Mouse (Mus musculus): ENCODE results near the gene Tnfsf13. TPM values are rescaled to one million over a fixed set of nuclear protein-coding genes. Genes with fewer than 3 reads are reported as not detected.

The Tnfsf13 gene
- polyA plus RNA-seq, 1 experiment, result 0.55 TPM

- TF ChIP-seq POLR2A (IDR thresholded peaks at IDR 0.05; ENCODE audit: borderline replicate concordance, extremely low read depth, insufficient read depth, insufficient read length, poor library complexity, severe bottlenecking), result no peak
- TF ChIP-seq CTCF (IDR thresholded peaks at IDR 0.05; ENCODE audit: borderline replicate concordance, extremely low read depth, insufficient read depth, insufficient read length), result no peak
- no peak for DNase-seq (ENCODE audit: low read depth)
These were observed 28.1 kb downstream of the Tnfsf13 start for GRCm38 (mm10) chr11:69657462-69657881.

- DNase-seq (ENCODE audit: low read depth), result peak; percentile 77
- TF ChIP-seq POLR2A (IDR thresholded peaks at IDR 0.05; ENCODE audit: borderline replicate concordance, extremely low read depth, insufficient read depth, insufficient read length, poor library complexity, severe bottlenecking) (no peak), CTCF (IDR thresholded peaks at IDR 0.05; ENCODE audit: borderline replicate concordance, extremely low read depth, insufficient read depth, insufficient read length) (peak; percentile 80)
These were observed 28.7 kb downstream of the Tnfsf13 start for GRCm38 (mm10) chr11:69656617-69657461.

GRCm38 (mm10) chr11:69656065-69656455 is 29.5 kb downstream of the Tnfsf13 start:
- no peak for TF ChIP-seq CTCF (IDR thresholded peaks at IDR 0.05; ENCODE audit: borderline replicate concordance, extremely low read depth, insufficient read depth, insufficient read length)
- TF ChIP-seq POLR2A (IDR thresholded peaks at IDR 0.05; ENCODE audit: borderline replicate concordance, extremely low read depth, insufficient read depth, insufficient read length, poor library complexity, severe bottlenecking), result no peak

GRCm38 (mm10) chr11:69655264-69656064 is 30.1 kb downstream of the Tnfsf13 start, which contains the start of gene Sox15:
TSS of gene Sox15 (plus strand) at chr11:69655314.
- DNase-seq (ENCODE audit: low read depth), result peak; percentile 86
- no peak for TF ChIP-seq POLR2A (IDR thresholded peaks at IDR 0.05; ENCODE audit: borderline replicate concordance, extremely low read depth, insufficient read depth, insufficient read length, poor library complexity, severe bottlenecking)
- TF ChIP-seq CTCF (IDR thresholded peaks at IDR 0.05; ENCODE audit: borderline replicate concordance, extremely low read depth, insufficient read depth, insufficient read length), result peak; percentile 86

More at GRCm38 (mm10) chr11:69656065-69656455, 29.5 kb downstream of the Tnfsf13 start:
- DNase-seq (ENCODE audit: low read depth), result no peak

- TF ChIP-seq POLR2A (IDR thresholded peaks at IDR 0.05; ENCODE audit: borderline replicate concordance, extremely low read depth, insufficient read depth, insufficient read length, poor library complexity, severe bottlenecking) (no peak), CTCF (IDR thresholded peaks at IDR 0.05; ENCODE audit: borderline replicate concordance, extremely low read depth, insufficient read depth, insufficient read length) (no peak)
- no peak for DNase-seq (ENCODE audit: low read depth)
These were observed 30.8 kb downstream of the Tnfsf13 start for GRCm38 (mm10) chr11:69654760-69655159.

- DNase-seq (ENCODE audit: low read depth), result peak; percentile 18
- no peak for TF ChIP-seq POLR2A (IDR thresholded peaks at IDR 0.05; ENCODE audit: borderline replicate concordance, extremely low read depth, insufficient read depth, insufficient read length, poor library complexity, severe bottlenecking)
- TF ChIP-seq CTCF (IDR thresholded peaks at IDR 0.05; ENCODE audit: borderline replicate concordance, extremely low read depth, insufficient read depth, insufficient read length), result no peak
These were observed 32.2 kb downstream of the Tnfsf13 start for GRCm38 (mm10) chr11:69653399-69653798.

- TF ChIP-seq POLR2A (IDR thresholded peaks at IDR 0.05; ENCODE audit: borderline replicate concordance, extremely low read depth, insufficient read depth, insufficient read length, poor library complexity, severe bottlenecking) (no peak), CTCF (IDR thresholded peaks at IDR 0.05; ENCODE audit: borderline replicate concordance, extremely low read depth, insufficient read depth, insufficient read length) (no peak)
- DNase-seq (ENCODE audit: low read depth), result no peak
These were observed 39.7 kb downstream of the Tnfsf13 start for GRCm38 (mm10) chr11:69645860-69646259.

GRCm38 (mm10) chr11:69635471-69635870 is 50.1 kb downstream of the Tnfsf13 start:
- no peak for DNase-seq (ENCODE audit: low read depth)
- TF ChIP-seq CTCF (IDR thresholded peaks at IDR 0.05; ENCODE audit: borderline replicate concordance, extremely low read depth, insufficient read depth, insufficient read length) (no peak), POLR2A (IDR thresholded peaks at IDR 0.05; ENCODE audit: borderline replicate concordance, extremely low read depth, insufficient read depth, insufficient read length, poor library complexity, severe bottlenecking) (no peak)

- DNase-seq (ENCODE audit: low read depth), result no peak
- TF ChIP-seq CTCF (IDR thresholded peaks at IDR 0.05; ENCODE audit: borderline replicate concordance, extremely low read depth, insufficient read depth, insufficient read length), result no peak
- TF ChIP-seq POLR2A (IDR thresholded peaks at IDR 0.05; ENCODE audit: borderline replicate concordance, extremely low read depth, insufficient read depth, insufficient read length, poor library complexity, severe bottlenecking), result no peak
These were observed 52.3 kb downstream of the Tnfsf13 start for GRCm38 (mm10) chr11:69633128-69633866.

Other genes starting within 250 kb of the Tnfsf13 start
- gene Dnah2, start 136.7 kb downstream of the Tnfsf13 start, polyA plus RNA-seq (2012; rRNA removed), result 4.7 and 5.2 TPM in 2 replicates
- gene Efnb3, start 125.6 kb downstream of the Tnfsf13 start, polyA plus RNA-seq (2012; rRNA removed), result 187 and 206 TPM in 2 replicates
- gene Wrap53, start 105.5 kb downstream of the Tnfsf13 start, polyA plus RNA-seq (2012; rRNA removed), result 20.9 and 27.0 TPM in 2 replicates
- 93.6 and 131 TPM in 2 replicates for gene Trp53, start 105.4 kb downstream of the Tnfsf13 start, polyA plus RNA-seq (2012; rRNA removed)
- gene Atp1b2, start 79.8 kb downstream of the Tnfsf13 start, polyA plus RNA-seq (2012; rRNA removed), result 44.3 and 74.7 TPM in 2 replicates
- gene Shbg, start 67.9 kb downstream of the Tnfsf13 start, polyA plus RNA-seq (2012; rRNA removed), result 0.08 TPM in 1 of 2 replicates, not detected in the other
- 13.7 and 17.8 TPM in 2 replicates for gene Sat2, start 63.8 kb downstream of the Tnfsf13 start, polyA plus RNA-seq (2012; rRNA removed)
- gene Fxr2, start 52.8 kb downstream of the Tnfsf13 start, polyA plus RNA-seq (2012; rRNA removed), result 129 and 151 TPM in 2 replicates
- 0.42 TPM in 1 of 2 replicates, not detected in the other for gene Sox15, start 30.5 kb downstream of the Tnfsf13 start, polyA plus RNA-seq (2012; rRNA removed)
- gene Mpdu1, start 23.1 kb downstream of the Tnfsf13 start, polyA plus RNA-seq (2012; rRNA removed), result 133 and 185 TPM in 2 replicates
- 7.8 and 10.8 TPM in 2 replicates for gene Cd68, start 19.6 kb downstream of the Tnfsf13 start, polyA plus RNA-seq (2012; rRNA removed)
- gene Eif4a1, start 13.4 kb downstream of the Tnfsf13 start, polyA plus RNA-seq (2012; rRNA removed), result 894 and 1,040 TPM in 2 replicates
- 139 and 167 TPM in 2 replicates for gene Senp3, start 3.7 kb downstream of the Tnfsf13 start, polyA plus RNA-seq (2012; rRNA removed)
- 5.3 and 6.0 TPM in 2 replicates for gene Tnfsf12, start 10.1 kb upstream of the Tnfsf13 start, polyA plus RNA-seq (2012; rRNA removed)
- 0.77 and 1.2 TPM in 2 replicates for gene Tnfsfm13, start 10.3 kb upstream of the Tnfsf13 start, polyA plus RNA-seq (2012; rRNA removed)
- 35.8 and 71.0 TPM in 2 replicates for gene Polr2a, start 72.9 kb upstream of the Tnfsf13 start, polyA plus RNA-seq (2012; rRNA removed)
- gene Slc35g3, start 76.2 kb upstream of the Tnfsf13 start, polyA plus RNA-seq (2012; rRNA removed), result 0.68 and 1.1 TPM in 2 replicates
- 10.0 and 12.1 TPM in 2 replicates for gene Zbtb4, start 80.1 kb upstream of the Tnfsf13 start, polyA plus RNA-seq (2012; rRNA removed)
- gene Chrnb1, start 110.2 kb upstream of the Tnfsf13 start, polyA plus RNA-seq (2012; rRNA removed), result 3.0 and 4.2 TPM in 2 replicates
- gene Fgf11, start 116.1 kb upstream of the Tnfsf13 start, polyA plus RNA-seq (2012; rRNA removed), result 20.4 and 20.9 TPM in 2 replicates
- 0.30 and 0.36 TPM in 2 replicates for gene Tmem102, start 119.8 kb upstream of the Tnfsf13 start, polyA plus RNA-seq (2012; rRNA removed)
- gene Gm39566, start 129.5 kb upstream of the Tnfsf13 start, polyA plus RNA-seq (2012; rRNA removed), result not detected in 2 replicates
- not detected in 2 replicates for gene Spem2, start 132.7 kb upstream of the Tnfsf13 start, polyA plus RNA-seq (2012; rRNA removed)
- 1.3 and 1.4 TPM in 2 replicates for gene Spem1, start 136.4 kb upstream of the Tnfsf13 start, polyA plus RNA-seq (2012; rRNA removed)
- gene Nlgn2, start 152.0 kb upstream of the Tnfsf13 start, polyA plus RNA-seq (2012; rRNA removed), result 123 and 183 TPM in 2 replicates
- gene Tmem256, start 152.7 kb upstream of the Tnfsf13 start, polyA plus RNA-seq (2012; rRNA removed), result 167 and 271 TPM in 2 replicates
- gene Plscr3, start 160.6 kb upstream of the Tnfsf13 start, polyA plus RNA-seq (2012; rRNA removed), result 86.3 and 105 TPM in 2 replicates
- gene Tnk1, start 172.9 kb upstream of the Tnfsf13 start, polyA plus RNA-seq (2012; rRNA removed), result 0.18 and 0.29 TPM in 2 replicates
- gene Tmem95, start 192.2 kb upstream of the Tnfsf13 start, polyA plus RNA-seq (2012; rRNA removed), result not detected in 2 replicates
- gene Kctd11, start 195.6 kb upstream of the Tnfsf13 start, polyA plus RNA-seq (2012; rRNA removed), result 1.6 and 1.9 TPM in 2 replicates
- 0.59 and 0.82 TPM in 2 replicates for gene Acap1, start 209.8 kb upstream of the Tnfsf13 start, polyA plus RNA-seq (2012; rRNA removed)
- 8.5 and 9.5 TPM in 2 replicates for gene 2810408A11Rik, start 215.2 kb upstream of the Tnfsf13 start, polyA plus RNA-seq (2012; rRNA removed)
- gene Neurl4, start 215.3 kb upstream of the Tnfsf13 start, polyA plus RNA-seq (2012; rRNA removed), result 118 and 129 TPM in 2 replicates
- gene Gps2, start 228.1 kb upstream of the Tnfsf13 start, polyA plus RNA-seq (2012; rRNA removed), result 80.8 and 109 TPM in 2 replicates
- 727 and 821 TPM in 2 replicates for gene Eif5a, start 236.2 kb upstream of the Tnfsf13 start, polyA plus RNA-seq (2012; rRNA removed)